Mouse (Mus musculus) ES-CJ7 (cell line): ENCODE data around the gene Cask.
A peak's percentile ranks its signal among the peaks of the same experiment; 100 is the strongest.
"Not testable (repeated sequence)": the region's sequence is repeated elsewhere in the genome, so short reads cannot be mapped to it uniquely, and the experiment has no call there.

Experiments
- DNase-seq: peaks from one replicate; pipeline ENCODE4 v3.0.0; 2011; ENCODE audit warnings: low read depth, low spot score

The Cask gene

DNA sequence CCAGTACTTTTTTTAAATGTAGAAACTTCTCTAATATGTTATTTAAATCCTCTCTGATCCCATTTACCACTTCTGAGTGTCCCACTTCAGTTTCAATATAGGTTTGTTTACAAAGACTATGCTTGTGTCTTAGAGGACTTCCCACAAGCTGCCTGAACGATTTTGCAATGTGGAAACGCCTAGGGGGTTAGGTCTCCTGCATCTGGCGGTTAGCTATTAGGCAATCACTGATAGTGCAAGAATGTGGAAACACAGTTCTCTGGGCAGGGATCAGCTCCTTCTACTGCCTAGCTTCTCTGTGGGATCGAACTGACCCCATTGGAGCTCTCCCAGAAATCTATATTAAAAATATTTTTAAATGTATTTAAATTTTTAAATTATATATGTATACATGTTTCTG is at the start of gene Cask:
Cask (minus strand) TSS at position 83 of the 400 bp plus-strand sequence.
- no peak for DNase-seq

DNA sequence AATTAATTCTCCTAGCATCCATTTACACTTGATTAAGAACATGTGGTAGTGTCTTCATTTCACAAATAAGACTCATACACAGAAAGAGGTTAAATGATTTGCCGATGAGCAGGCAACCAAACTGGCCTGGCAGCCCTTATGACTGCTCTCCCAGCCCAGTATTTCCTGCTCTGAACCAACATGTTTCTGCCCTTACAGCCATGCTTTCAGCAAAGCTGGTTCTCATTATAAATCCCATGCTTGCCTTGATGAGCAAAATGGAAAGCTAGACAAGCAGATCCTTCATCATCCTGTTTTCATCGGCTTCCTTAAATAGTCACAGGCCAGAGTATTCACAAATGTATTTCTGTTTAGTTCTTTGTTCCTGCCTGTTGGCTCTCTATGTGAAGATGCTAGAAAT is 38.8 kb upstream of the Cask start:
- no peak for DNase-seq

DNA sequence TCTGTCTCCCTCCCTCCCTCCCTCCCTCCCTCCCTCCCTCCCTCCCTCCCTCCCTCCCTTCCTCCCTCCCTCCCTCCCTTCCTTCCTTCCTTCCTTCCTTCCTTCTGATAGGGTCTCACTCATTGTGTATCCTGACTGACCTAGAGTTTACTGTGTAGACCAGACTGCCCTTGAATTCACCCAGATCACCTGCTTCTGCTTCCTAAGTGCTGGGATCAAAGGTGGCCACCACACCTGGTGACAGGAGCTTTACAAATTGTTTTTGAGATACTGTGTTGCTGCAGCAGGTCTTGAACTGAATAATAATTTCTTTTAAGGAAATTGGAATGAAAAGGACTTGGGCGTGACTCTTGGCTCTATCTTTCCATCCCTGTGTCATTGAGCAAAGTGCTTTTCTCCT is 33.2 kb upstream of the Cask start:
- no peak for DNase-seq

DNA sequence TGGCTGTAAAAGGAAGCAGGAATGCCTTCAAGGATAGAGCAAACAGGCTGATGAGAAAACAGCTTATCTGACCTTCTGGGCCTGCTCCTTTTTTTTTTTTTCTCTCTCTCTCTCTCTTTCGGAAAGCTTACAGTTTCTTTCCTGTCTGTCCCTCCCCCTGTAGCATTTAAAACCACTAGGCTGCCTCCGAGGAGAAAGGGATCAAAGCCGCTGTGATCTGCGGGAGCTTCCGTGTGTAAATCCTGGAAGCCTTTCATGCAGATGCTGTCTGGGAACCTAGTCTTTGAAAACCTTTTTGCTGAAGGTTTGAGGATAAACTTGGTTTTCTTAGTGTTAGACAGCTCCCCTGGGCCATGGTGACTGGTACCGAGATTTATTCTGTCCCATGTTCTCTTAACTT is 30.8 kb upstream of the Cask start:
- peak; percentile 32 for DNase-seq

DNA sequence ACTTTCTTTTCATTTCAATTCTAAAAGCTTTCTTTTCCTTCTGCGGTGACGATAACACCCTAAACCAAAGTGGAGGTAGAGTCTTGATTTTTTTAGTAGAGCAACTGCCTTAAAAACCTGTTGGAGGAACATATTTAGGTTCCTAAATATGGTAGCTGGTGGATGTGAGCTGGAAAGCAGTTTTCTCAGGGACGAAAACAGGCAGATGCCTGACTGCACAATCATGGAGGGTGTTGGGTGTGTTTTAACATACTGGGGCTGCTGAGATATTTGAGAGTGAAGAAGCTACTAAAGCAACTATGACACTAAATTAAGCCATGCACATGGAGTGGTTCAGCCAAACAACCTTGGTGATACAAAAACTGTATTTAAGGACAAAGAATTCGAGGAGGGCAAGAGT is 9.0 kb upstream of the Cask start:
- DNase-seq = no peak

- peak; percentile 56 for DNase-seq
Observed at GRCm38 (mm10) chrX:13859051-13859450, 7.9 kb upstream of the Cask start.

GRCm38 (mm10) chrX:13848473-13848872 is 2.7 kb downstream of the Cask start:
- no peak for DNase-seq

GRCm38 (mm10) chrX:13847502-13847851 is 3.7 kb downstream of the Cask start:
- no peak for DNase-seq

DNA sequence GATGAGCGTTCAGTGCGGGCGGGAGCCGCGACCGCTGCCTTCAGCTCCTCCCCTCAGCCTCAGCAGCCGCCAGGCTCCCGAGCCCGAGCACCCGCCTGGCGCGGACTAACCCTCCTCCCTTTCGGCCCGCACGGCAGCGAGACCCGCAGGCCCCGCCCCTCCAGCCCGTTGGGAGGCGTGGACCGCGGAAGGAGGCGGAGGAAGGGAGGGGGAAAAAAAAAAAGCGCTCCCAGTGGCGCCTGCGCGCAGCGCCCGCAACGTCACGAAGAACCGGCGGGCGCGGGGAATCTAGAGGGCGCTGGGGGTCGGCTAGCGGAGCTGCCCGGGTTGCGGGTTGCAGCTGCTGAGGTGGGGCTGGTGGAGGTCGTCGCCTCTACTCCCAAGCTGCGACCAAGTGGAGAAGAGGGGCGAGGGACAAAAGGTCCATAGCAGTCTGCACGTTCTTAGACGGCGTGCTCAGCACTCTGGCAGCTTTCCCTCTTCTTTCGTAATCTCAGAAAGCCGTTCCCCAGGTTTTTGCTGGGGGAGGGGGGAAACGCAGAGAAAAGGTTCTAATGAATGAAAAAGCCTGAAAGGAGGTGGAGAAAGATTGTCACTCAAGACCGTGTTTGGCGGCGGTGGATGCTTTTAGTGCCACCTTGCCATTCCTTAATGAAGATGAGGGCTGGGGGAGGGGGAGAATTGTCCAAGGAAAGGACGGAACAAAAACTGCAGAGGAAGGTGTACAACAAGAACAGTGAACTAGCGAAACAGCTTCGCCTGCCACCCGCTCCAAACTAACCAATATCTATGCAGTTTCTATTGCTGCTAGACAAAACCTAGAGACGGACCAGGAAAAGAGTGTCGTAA is 4.3 kb downstream of the Cask start:
- peak; percentile 77 for DNase-seq

GRCm38 (mm10) chrX:13845858-13846652 is 5.1 kb downstream of the Cask start:
- peak; percentile 19 for DNase-seq

- peak; percentile 6 for DNase-seq
Observed at GRCm38 (mm10) chrX:13845141-13845857, 5.9 kb downstream of the Cask start.

- DNase-seq = no peak
Observed at GRCm38 (mm10) chrX:13822792-13823191, 28.4 kb downstream of the Cask start.

DNA sequence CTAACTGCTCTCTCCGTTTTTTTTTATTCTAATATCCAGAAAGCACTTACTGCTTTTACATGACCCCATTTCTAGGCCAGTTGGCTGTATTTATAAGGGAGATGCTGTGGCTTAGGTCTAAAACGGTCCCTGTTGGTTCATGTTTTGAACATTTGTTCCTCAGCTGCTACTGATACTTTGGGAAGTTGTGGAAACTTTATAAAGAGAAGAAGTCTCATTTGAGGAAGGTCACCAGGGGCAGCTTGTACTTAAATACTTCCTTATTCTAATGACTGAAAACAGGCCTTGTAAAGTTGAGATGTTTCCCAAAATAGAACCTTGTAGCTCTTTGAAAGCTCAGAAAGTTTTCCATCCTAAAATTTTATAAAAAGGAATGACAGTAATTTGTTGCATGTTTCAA is 52.4 kb downstream of the Cask start:
- DNase-seq = no peak

- DNase-seq = no peak
Observed at GRCm38 (mm10) chrX:13765672-13766071, 85.5 kb downstream of the Cask start.

DNA sequence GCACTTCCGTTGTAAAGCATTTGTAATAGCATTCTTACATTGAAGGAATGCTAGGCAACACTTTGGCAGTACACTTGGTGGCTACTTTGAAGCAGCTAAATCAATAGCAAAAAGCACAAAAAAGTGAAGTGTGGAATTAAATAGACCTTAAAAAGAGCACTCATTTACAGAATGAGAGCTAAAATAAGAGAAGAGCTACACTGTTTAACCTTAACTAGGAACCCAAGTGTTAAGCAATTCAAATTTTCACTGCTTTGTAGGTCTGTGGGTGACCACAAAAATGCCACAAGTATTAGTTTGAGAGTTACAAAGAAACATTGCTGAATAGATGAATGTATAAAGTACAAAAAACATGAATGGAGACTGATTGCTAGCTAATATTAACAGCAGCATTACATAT is 86.1 kb downstream of the Cask start:
- no peak for DNase-seq

DNA sequence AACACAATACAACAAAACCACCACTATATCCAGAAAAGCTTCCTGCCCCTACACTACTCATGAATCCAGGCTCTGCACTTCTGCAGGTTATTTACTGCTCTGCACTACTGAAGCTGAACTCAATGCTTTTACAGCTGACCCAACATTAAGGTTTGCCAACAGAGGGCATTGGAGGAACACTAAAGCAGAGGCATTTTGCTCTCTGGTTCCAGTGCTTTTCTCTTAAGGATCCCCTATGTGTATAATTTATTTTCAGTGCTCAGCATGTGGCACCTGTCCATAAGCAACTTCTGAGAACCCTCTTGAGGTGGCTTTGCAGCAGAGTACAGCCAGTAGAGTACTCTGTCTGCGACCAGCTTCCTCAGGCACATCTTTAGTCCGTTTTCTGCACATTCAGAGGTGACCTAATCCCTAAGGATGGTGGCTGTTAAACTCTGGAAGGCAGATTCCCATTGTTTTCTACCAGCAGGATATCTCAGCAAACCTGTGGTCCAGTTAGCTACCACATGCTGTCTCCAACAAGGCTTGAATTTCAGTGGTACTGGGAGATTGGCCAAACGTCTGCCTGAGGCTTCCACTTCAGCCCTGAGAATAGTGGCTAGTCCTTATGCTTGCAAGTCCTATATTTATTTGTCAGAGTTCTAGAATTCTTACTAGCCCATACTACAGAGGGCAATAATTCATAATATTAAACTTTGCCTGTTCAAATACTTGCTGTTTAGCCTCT is 93.7 kb downstream of the Cask start:
- DNase-seq = peak; percentile 10

DNA sequence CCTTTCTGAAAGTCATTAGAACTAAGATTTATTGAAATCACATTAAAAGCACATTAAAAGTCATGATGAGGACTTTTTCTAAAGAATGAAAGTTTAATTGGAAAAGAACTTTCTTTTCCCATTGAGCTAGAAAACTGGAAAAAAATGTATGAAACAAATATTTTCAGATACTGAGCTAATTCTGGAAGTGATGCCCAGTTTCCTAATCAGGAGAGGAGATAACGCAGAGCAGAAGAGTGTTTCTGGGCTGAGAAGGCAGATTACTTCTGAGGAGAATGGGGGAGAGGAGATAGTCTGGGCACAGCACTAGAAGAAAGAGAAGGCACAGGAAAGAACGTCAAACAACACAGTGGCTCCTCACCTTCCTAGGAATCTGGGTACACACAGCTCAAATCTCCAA is 110.1 kb downstream of the Cask start:
- DNase-seq = no peak

- not testable (repeated sequence) for DNase-seq
Observed at GRCm38 (mm10) chrX:13730785-13731184, 120.4 kb downstream of the Cask start.

GRCm38 (mm10) chrX:13729835-13730480 is 121.2 kb downstream of the Cask start:
- DNase-seq = peak; percentile 3

GRCm38 (mm10) chrX:13725573-13726403 is 125.4 kb downstream of the Cask start:
- DNase-seq = no peak
